Mouse (Mus musculus): ENCODE results near the gene Amd1.

Gene Amd1

GRCm38 (mm10) chr10:40302140-40302985 is at the start of gene Amd1:
TSS of gene Amd1 (minus strand) at chr10:40302186.
- WGBS: under 1% methylated on average over 55 of the region's 55 CpGs

GRCm38 (mm10) chr10:40351156-40351555 is 49.2 kb upstream of the Amd1 start:
- 44% methylated on average over 4 of the region's 4 CpGs for WGBS

GRCm38 (mm10) chr10:40350245-40350932 is 48.4 kb upstream of the Amd1 start:
- 48% methylated on average over 12 of the region's 12 CpGs for WGBS

- under 1% methylated on average over 62 of the region's 62 CpGs for WGBS
Observed at GRCm38 (mm10) chr10:40349631-40350177, 47.7 kb upstream of the Amd1 start.

GRCm38 (mm10) chr10:40348566-40349536 is 46.9 kb upstream of the Amd1 start:
- WGBS: under 1% methylated on average over 76 of the region's 76 CpGs

- WGBS: 62% methylated on average over 9 of the region's 9 CpGs
Observed at GRCm38 (mm10) chr10:40347461-40347954, 45.5 kb upstream of the Amd1 start.

GRCm38 (mm10) chr10:40346776-40347403 is 44.9 kb upstream of the Amd1 start:
- WGBS: 77% methylated on average over 3 of the region's 3 CpGs

GRCm38 (mm10) chr10:40342036-40342435 is 40.0 kb upstream of the Amd1 start:
- WGBS: 87% methylated on average over 4 of the region's 4 CpGs

GRCm38 (mm10) chr10:40339351-40339964 is 37.5 kb upstream of the Amd1 start, which contains the start of gene Cdk19:
TSS of gene Cdk19 (plus strand) at chr10:40339564.
- WGBS: 75% methylated on average over 13 of the region's 13 CpGs

GRCm38 (mm10) chr10:40332864-40333263 is 30.9 kb upstream of the Amd1 start:
- 73% methylated on average over 6 of the region's 6 CpGs for WGBS

GRCm38 (mm10) chr10:40330262-40330661 is 28.3 kb upstream of the Amd1 start:
- WGBS: 94% methylated on average over 1 of the region's 1 CpGs

- WGBS: 86% methylated on average over 9 of the region's 9 CpGs
Observed at GRCm38 (mm10) chr10:40328004-40328551, 26.1 kb upstream of the Amd1 start.

- WGBS: 87% methylated on average over 10 of the region's 10 CpGs
Observed at GRCm38 (mm10) chr10:40320306-40320705, 18.3 kb upstream of the Amd1 start.

GRCm38 (mm10) chr10:40316841-40317585 is 15.0 kb upstream of the Amd1 start:
- WGBS: 73% methylated on average over 7 of the region's 7 CpGs

- 93% methylated on average over 4 of the region's 4 CpGs for WGBS
Observed at GRCm38 (mm10) chr10:40312781-40313180, 10.8 kb upstream of the Amd1 start.

GRCm38 (mm10) chr10:40309884-40310635 is 8.1 kb upstream of the Amd1 start:
- WGBS: 67% methylated on average over 6 of the region's 6 CpGs

GRCm38 (mm10) chr10:40307826-40308583 is 6.0 kb upstream of the Amd1 start:
- 74% methylated on average over 4 of the region's 4 CpGs for WGBS

- WGBS: 90% methylated on average over 1 of the region's 1 CpGs
Observed at GRCm38 (mm10) chr10:40305989-40306388, 4.0 kb upstream of the Amd1 start.

Measured in cerebral cortex, adult 2 months (tissue).